Mouse (Mus musculus): ENCODE results near the gene Cfap20.

- no peak for TF ChIP-seq CTCF (IDR thresholded peaks at IDR 0.05; ENCODE audit: control insufficient read depth, insufficient read depth, low read length)
- no peak for TF ChIP-seq POLR2A (IDR thresholded peaks at IDR 0.05; ENCODE audit: borderline replicate concordance, control insufficient read depth, low read depth, low read length)
Observed at GRCm38 (mm10) chr8:95374429-95374828, 60.2 kb downstream of the Cfap20 start.
